Mouse (Mus musculus) kidney, postnatal 0 days (tissue): Measurements from ENCODE around the gene A630023A22Rik. TPM values are rescaled to one million over a fixed set of nuclear protein-coding genes. Genes with fewer than 3 reads are reported as not detected.

Experiments
- ATAC-seq: fragments of 200-750 bp; cut with Nextera tagmentation; replicated peaks from 2 replicates; pipeline ENCODE4 v1.8.0; 2017; ENCODE audit warnings: low read depth, moderate number of reproducible peaks, moderate TSS enrichment, moderate library complexity; ENCODE audit not compliant: low FRiP score
- DNase-seq: peaks from one replicate; pipeline ENCODE4 v3.0.0-alpha.2; 2016; ENCODE audit warnings: low spot score
- H3K27ac ChIP-seq: fragments of 300-500 bp; sonication (generic); 2 replicates; pipeline ENCODE4 v1.5.1; 2014; ENCODE audit warnings: mild to moderate bottlenecking
- H3K27me3 ChIP-seq: fragments of 300-500 bp; sonication (generic); 2 replicates; pipeline ENCODE4 v1.6.1; 2014; ENCODE audit warnings: low read length, mixed read lengths; ENCODE audit not compliant: insufficient read depth
- H3K36me3 ChIP-seq: fragments of 300-500 bp; sonication (generic); 2 replicates; pipeline ENCODE4 v1.6.1; 2014; ENCODE audit warnings: low read length, mixed read lengths; ENCODE audit not compliant: insufficient read depth
- H3K4me1 ChIP-seq: fragments of 300-500 bp; sonication (generic); replicated peaks from 2 replicates; pipeline ENCODE4 v1.6.1; 2014; ENCODE audit warnings: antibody characterized with exemption, low read length, mixed read lengths; ENCODE audit not compliant: insufficient read depth
- H3K4me2 ChIP-seq: fragments of 300-500 bp; sonication (generic); 2 replicates; pipeline ENCODE4 v1.6.1; 2014; ENCODE audit warnings: mild to moderate bottlenecking, low read length, moderate library complexity, mixed read lengths
- H3K4me3 ChIP-seq: fragments of 300-500 bp; sonication (generic); replicated peaks from 2 replicates; pipeline ENCODE4 v1.5.1; 2014; ENCODE audit warnings: low read depth, low read length
- H3K9ac ChIP-seq: fragments of 300-500 bp; sonication (generic); 2 replicates; pipeline ENCODE4 v1.6.1; 2014; ENCODE audit warnings: low read depth, low read length
- H3K9me3 ChIP-seq: fragments of 300-500 bp; sonication (generic); replicated peaks from 2 replicates; pipeline ENCODE4 v1.6.1; 2016; ENCODE audit warnings: low read length, inconsistent platforms, mixed read lengths
- CTCF ChIP-seq: IDR thresholded peaks from 2 replicates; pipeline ENCODE4 v1.5.1; 2016; ENCODE audit warnings: antibody characterized with exemption, low read depth, mild to moderate bottlenecking, moderate library complexity
- WGBS: fragments of 180-500 bp; shearing (Covaris S2); extraction: QIAGEN DNeasy Blood & Tissue Kit; methylation state at CpG from one replicate; pipeline ENCODE4 v1.1.7; 2014; 5-methylcytosine and 5-hydroxymethylcytosine counted together
- polyA plus RNA-seq: library from polyadenylated mRNA; unstranded; fragments of >200 nt; fragmentation: Nextera tagmentation; extraction: Ambion mirVana; gene quantifications from 2 replicates; pipeline ENCODE4 v1.2.1, GENCODE M21; 2015

The A630023A22Rik gene
- not detected in 2 replicates for polyA plus RNA-seq

DNA sequence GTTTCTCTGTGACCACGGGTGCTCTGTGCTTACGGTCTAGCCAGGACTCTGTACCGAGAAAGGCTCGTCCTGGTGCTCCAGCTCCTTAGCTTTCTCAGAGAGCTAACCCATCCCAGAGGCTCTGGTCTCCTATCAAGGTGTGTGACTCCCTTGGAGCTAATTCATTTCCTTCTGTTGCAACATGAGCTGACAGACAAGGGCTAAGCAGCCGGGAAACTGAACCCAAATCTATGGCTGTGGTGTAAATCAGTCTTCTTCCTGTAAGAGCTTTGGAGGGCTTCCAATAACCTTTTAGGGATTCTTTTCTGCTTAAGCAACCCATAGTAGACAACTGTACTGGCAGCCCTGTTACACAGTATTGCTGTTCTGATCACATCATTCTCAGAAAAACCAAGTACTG lies at the start of gene A630023A22Rik:
TSS of gene A630023A22Rik (minus strand) at position 154 of the 400 bp plus-strand sequence.
- no peak within 1 kb of the TSS for H3K27ac ChIP-seq
- no peak within 1 kb of the TSS for H3K4me3 ChIP-seq
- peak; percentile 72 for DNase-seq
- ATAC-seq, result no peak
- no peak for TF ChIP-seq CTCF
- no peaks in the 10 kb centered on the region for H3K27me3 ChIP-seq
- WGBS, result 42% methylated on average over 5 of the region's 5 CpGs
- H3K9ac ChIP-seq, result 0 out of 2 replicates have a peak within 1 kb of the TSS, but pooled peaks have one; percentile 24
- H3K4me2 ChIP-seq, result no peak within 1 kb of the TSS
- H3K4me1 ChIP-seq, result no peaks in the 10 kb centered on the region
- no peaks in the 10 kb centered on the region for H3K36me3 ChIP-seq
- H3K9me3 ChIP-seq, result no peaks in the 10 kb centered on the region

- H3K27me3 ChIP-seq, result no peaks in the 10 kb centered on the region
- no peak within 1 kb of the TSS for H3K27ac ChIP-seq
- ATAC-seq, result peak; percentile 81
- no peaks in the 10 kb centered on the region for H3K36me3 ChIP-seq
- H3K4me1 ChIP-seq, result no peaks in the 10 kb centered on the region; the same call in 1 of the 2 replicates
- no peaks in the 10 kb centered on the region for H3K9me3 ChIP-seq
- 6% methylated on average over 16 of the region's 16 CpGs for WGBS
- H3K4me3 ChIP-seq, result no peak within 1 kb of the TSS
- DNase-seq, result peak; percentile 71
- peak within 1 kb of the TSS; percentile 48 for H3K4me2 ChIP-seq
- no peak; the same call in 1 of the 2 replicates for TF ChIP-seq CTCF
- no peak within 1 kb of the TSS for H3K9ac ChIP-seq
Observed at GRCm38 (mm10) chr14:34152342-34152741, 49.8 kb upstream of the A630023A22Rik start, which contains the start of gene Npy4r. Gene Npy4r, minus strand, starts transcription at chr14:34152489.

DNA sequence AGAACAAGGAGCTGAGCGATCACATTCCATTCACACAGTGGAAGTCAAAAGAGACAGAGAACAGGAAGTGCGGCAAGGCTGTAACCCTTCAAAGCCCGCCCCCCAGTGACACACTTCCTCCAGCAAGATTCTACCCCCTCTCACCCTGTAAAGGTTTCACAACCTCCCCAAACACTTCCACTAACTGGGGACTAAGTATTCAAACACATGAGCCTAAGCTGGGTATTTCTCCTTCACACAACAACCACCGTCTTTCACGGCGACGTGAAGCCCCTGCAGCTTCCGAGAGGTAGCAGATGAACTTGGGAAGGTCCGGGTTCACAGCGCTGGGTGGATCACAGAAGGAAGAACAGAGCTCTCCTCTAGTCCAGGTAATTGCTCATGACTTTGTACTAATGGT lies 40.4 kb upstream of the A630023A22Rik start:
- TF ChIP-seq CTCF, result no peak
- 91% methylated on average over 10 of the region's 10 CpGs for WGBS
- Histone ChIP-seq H3K4me3 (no peak overlapping the region), H3K9me3 (no peaks in the 10 kb centered on the region), H3K4me2 (no peak overlapping the region), H3K36me3 (no peaks in the 10 kb centered on the region), H3K27ac (no peak overlapping the region), H3K9ac (no peak overlapping the region), H3K4me1 (no peaks in the 10 kb centered on the region), H3K27me3 (no peaks in the 10 kb centered on the region)
- no peak for DNase-seq
- ATAC-seq, result no peak

GRCm38 (mm10) chr14:34142316-34142715 lies 39.8 kb upstream of the A630023A22Rik start:
- Histone ChIP-seq H3K4me3 (no peak overlapping the region), H3K4me1 (no peaks in the 10 kb centered on the region), H3K36me3 (no peaks in the 10 kb centered on the region), H3K4me2 (no peak overlapping the region), H3K9ac (no peak overlapping the region), H3K9me3 (no peaks in the 10 kb centered on the region), H3K27me3 (no peaks in the 10 kb centered on the region), H3K27ac (no peak overlapping the region)
- DNase-seq (no peak), ATAC-seq (no peak)
- TF ChIP-seq CTCF, result no peak
- WGBS, result 67% methylated on average over 1 of the region's 1 CpGs

- Histone ChIP-seq H3K27me3 (no peaks in the 10 kb centered on the region), H3K36me3 (no peaks in the 10 kb centered on the region), H3K4me2 (no peak overlapping the region), H3K9me3 (no peaks in the 10 kb centered on the region), H3K4me3 (no peak overlapping the region), H3K27ac (no peak overlapping the region), H3K4me1 (no peaks in the 10 kb centered on the region), H3K9ac (no peak overlapping the region)
- no peak for TF ChIP-seq CTCF
- DNase-seq (no peak), ATAC-seq (no peak)
- 88% methylated on average over 15 of the region's 15 CpGs for WGBS
Observed at GRCm38 (mm10) chr14:34139671-34140664, 37.4 kb upstream of the A630023A22Rik start.

GRCm38 (mm10) chr14:34135391-34135790 lies 32.8 kb upstream of the A630023A22Rik start:
- H3K27ac ChIP-seq, result no peak overlapping the region
- H3K4me2 ChIP-seq, result no peak overlapping the region
- H3K9ac ChIP-seq, result no peak overlapping the region
- H3K9me3 ChIP-seq, result no peaks in the 10 kb centered on the region
- no peaks in the 10 kb centered on the region for H3K36me3 ChIP-seq
- no peak for TF ChIP-seq CTCF
- H3K27me3 ChIP-seq, result no peaks in the 10 kb centered on the region
- DNase-seq (no peak), ATAC-seq (no peak)
- H3K4me1 ChIP-seq, result no peaks in the 10 kb centered on the region
- no peak overlapping the region for H3K4me3 ChIP-seq
